Mouse (Mus musculus): ENCODE data around the gene 2900026A02Rik. TPM values are rescaled to one million over a fixed set of nuclear protein-coding genes. Genes with fewer than 3 reads are reported as not detected.

The 2900026A02Rik gene
- polyA plus RNA-seq, 1 experiment from 2014 or later = 1.5 TPM

DNA sequence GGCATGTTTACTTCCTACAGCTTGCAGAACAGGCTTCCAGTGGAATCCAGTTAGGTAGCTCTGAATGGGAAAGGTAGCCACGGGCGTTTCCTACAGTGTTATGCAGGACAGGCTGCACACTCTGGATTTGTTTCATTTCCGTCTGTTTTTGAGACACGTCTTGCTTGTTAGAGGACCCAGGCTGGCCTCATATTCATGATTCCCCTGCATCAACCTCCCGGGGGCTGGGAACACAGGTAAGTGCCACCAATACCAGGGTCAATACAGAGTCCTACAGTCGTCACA, 99.5 kb downstream of the 2900026A02Rik start:
- Histone ChIP-seq H3K4me3 (ENCODE audit: low read depth, low read length) (no peak overlapping the region), H3K9ac (ENCODE audit: low read depth, low read length) (no peak overlapping the region), H3K27ac (ENCODE audit: low read depth, low read length) (no peak overlapping the region), H3K36me3 (ENCODE audit: control insufficient read depth, insufficient read depth, low read length) (no peaks in the 10 kb centered on the region), H3K27me3 (ENCODE audit: control insufficient read depth, insufficient read depth, low read length) (no peaks in the 10 kb centered on the region), H3K9me3 (ENCODE audit: control insufficient read depth, low read length) (no peaks in the 10 kb centered on the region), H3K4me2 (replicated peaks; ENCODE audit: low read depth, low read length) (no peak overlapping the region), H3K4me1 (replicated peaks; ENCODE audit: control insufficient read depth, insufficient read depth, low read length) (peaks cover 2% of the 10 kb centered on the region; the same call in 1 of the 2 replicates)
- 78% methylated on average over 6 of the region's 6 CpGs for WGBS
- ATAC-seq (ENCODE audit: low FRiP score) (no peak), DNase-seq (ENCODE audit: low spot score) (no peak)

DNA sequence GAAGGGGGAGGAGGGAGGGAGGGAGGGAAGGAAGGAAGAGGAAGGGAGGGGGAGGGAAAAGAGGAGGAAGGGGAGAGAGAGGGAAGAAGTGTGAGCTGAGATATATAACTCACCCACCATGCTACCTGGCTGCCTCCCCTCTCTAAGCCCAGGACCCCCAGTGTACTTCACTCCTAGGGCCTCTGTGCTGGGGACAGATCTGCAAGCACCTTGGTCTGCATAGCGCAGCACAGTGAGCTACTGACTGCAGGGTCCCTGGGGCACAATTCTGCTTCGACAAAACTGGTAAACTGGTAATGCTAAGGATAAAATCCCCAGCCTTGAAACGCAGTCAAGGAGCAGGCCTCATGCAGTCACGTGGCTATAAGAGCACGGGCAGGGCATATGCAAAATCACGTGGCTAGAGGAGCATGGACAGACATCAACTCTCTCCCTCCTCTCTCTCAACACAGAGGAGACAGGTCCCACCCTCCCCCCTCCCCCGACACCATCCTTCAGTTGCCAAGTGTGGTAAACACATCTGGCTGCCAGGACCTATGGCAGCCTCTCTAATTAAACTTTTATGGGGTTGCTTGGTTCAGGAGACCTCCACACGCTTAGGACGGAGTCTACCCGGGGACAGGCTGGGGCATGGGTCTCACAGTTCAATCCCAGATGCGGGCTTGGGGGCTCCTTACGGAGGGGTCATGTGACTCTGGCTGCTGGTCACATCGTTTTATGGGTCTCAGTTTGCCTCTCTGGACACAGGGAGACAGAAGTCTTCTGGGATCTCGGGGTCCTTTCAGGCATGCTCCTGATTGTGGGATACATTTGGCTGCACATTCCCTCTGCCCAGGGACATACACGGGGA, 100.1 kb downstream of the 2900026A02Rik start:
- Histone ChIP-seq H3K4me2 (replicated peaks; ENCODE audit: low read depth, low read length) (no peak overlapping the region), H3K27ac (ENCODE audit: low read depth, low read length) (no peak overlapping the region), H3K4me1 (replicated peaks; ENCODE audit: control insufficient read depth, insufficient read depth, low read length) (peaks cover 2% of the 10 kb centered on the region; the same call in 1 of the 2 replicates), H3K9me3 (ENCODE audit: control insufficient read depth, low read length) (no peaks in the 10 kb centered on the region), H3K9ac (ENCODE audit: low read depth, low read length) (no peak overlapping the region), H3K4me3 (ENCODE audit: low read depth, low read length) (no peak overlapping the region), H3K36me3 (ENCODE audit: control insufficient read depth, insufficient read depth, low read length) (no peaks in the 10 kb centered on the region), H3K27me3 (ENCODE audit: control insufficient read depth, insufficient read depth, low read length) (no peaks in the 10 kb centered on the region)
- DNase-seq (ENCODE audit: low spot score) (no peak), ATAC-seq (ENCODE audit: low FRiP score) (no peak)
- WGBS = 42% methylated on average over 15 of the region's 15 CpGs

GRCm38 (mm10) chr5:113119861-113120465, 101.1 kb downstream of the 2900026A02Rik start:
- Histone ChIP-seq H3K9ac (ENCODE audit: low read depth, low read length) (no peak overlapping the region), H3K27ac (ENCODE audit: low read depth, low read length) (no peak overlapping the region), H3K4me2 (replicated peaks; ENCODE audit: low read depth, low read length) (no peak overlapping the region), H3K36me3 (ENCODE audit: control insufficient read depth, insufficient read depth, low read length) (no peaks in the 10 kb centered on the region), H3K4me3 (ENCODE audit: low read depth, low read length) (no peak overlapping the region), H3K27me3 (ENCODE audit: control insufficient read depth, insufficient read depth, low read length) (no peaks in the 10 kb centered on the region), H3K9me3 (ENCODE audit: control insufficient read depth, low read length) (no peaks in the 10 kb centered on the region), H3K4me1 (replicated peaks; ENCODE audit: control insufficient read depth, insufficient read depth, low read length) (peaks cover 2% of the 10 kb centered on the region; the same call in 1 of the 2 replicates)
- ATAC-seq (ENCODE audit: low FRiP score) (no peak), DNase-seq (ENCODE audit: low spot score) (no peak)
- WGBS = 46% methylated on average over 13 of the region's 13 CpGs

DNA sequence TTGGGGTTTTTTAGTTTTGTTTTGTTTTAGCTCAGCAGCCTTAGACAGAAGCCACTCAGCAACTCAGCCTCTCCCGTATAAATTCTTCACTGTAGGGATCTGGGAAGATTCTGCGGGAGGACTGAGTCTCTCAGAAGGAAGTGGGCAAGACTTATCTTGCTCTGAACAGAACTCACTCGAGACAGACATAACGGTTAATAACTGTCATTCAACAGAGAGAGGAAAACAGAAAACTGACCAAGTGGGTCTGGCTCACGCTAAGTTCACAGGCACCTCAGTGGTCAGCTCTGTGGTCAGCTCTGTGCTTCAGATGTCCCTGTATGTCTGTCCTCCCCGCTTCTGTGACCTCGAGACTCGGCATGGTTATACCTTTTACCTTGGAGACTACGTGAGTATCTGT, 101.7 kb downstream of the 2900026A02Rik start:
- 85% methylated on average over 9 of the region's 9 CpGs for WGBS
- H3K4me1 ChIP-seq (replicated peaks; ENCODE audit: control insufficient read depth, insufficient read depth, low read length) = peaks cover 2% of the 10 kb centered on the region; the same call in 1 of the 2 replicates
- no peaks in the 10 kb centered on the region for H3K36me3 ChIP-seq (ENCODE audit: control insufficient read depth, insufficient read depth, low read length)
- H3K9ac ChIP-seq (ENCODE audit: low read depth, low read length) = no peak overlapping the region
- no peak overlapping the region for H3K4me3 ChIP-seq (ENCODE audit: low read depth, low read length)
- no peaks in the 10 kb centered on the region for H3K27me3 ChIP-seq (ENCODE audit: control insufficient read depth, insufficient read depth, low read length)
- no peak overlapping the region for H3K27ac ChIP-seq (ENCODE audit: low read depth, low read length)
- H3K9me3 ChIP-seq (ENCODE audit: control insufficient read depth, low read length) = no peaks in the 10 kb centered on the region
- DNase-seq (ENCODE audit: low spot score) = no peak
- H3K4me2 ChIP-seq (replicated peaks; ENCODE audit: low read depth, low read length) = no peak overlapping the region
- ATAC-seq (ENCODE audit: low FRiP score) = no peak

GRCm38 (mm10) chr5:113118695-113119094, 102.3 kb downstream of the 2900026A02Rik start:
- DNase-seq (ENCODE audit: low spot score) (no peak), ATAC-seq (ENCODE audit: low FRiP score) (no peak)
- Histone ChIP-seq H3K4me3 (ENCODE audit: low read depth, low read length) (no peak overlapping the region), H3K9me3 (ENCODE audit: control insufficient read depth, low read length) (no peaks in the 10 kb centered on the region), H3K9ac (ENCODE audit: low read depth, low read length) (no peak overlapping the region), H3K4me2 (replicated peaks; ENCODE audit: low read depth, low read length) (no peak overlapping the region), H3K36me3 (ENCODE audit: control insufficient read depth, insufficient read depth, low read length) (no peaks in the 10 kb centered on the region), H3K4me1 (replicated peaks; ENCODE audit: control insufficient read depth, insufficient read depth, low read length) (peaks cover 2% of the 10 kb centered on the region; the same call in 1 of the 2 replicates), H3K27ac (ENCODE audit: low read depth, low read length) (no peak overlapping the region), H3K27me3 (ENCODE audit: control insufficient read depth, insufficient read depth, low read length) (no peaks in the 10 kb centered on the region)
- WGBS = 58% methylated on average over 6 of the region's 6 CpGs

DNA sequence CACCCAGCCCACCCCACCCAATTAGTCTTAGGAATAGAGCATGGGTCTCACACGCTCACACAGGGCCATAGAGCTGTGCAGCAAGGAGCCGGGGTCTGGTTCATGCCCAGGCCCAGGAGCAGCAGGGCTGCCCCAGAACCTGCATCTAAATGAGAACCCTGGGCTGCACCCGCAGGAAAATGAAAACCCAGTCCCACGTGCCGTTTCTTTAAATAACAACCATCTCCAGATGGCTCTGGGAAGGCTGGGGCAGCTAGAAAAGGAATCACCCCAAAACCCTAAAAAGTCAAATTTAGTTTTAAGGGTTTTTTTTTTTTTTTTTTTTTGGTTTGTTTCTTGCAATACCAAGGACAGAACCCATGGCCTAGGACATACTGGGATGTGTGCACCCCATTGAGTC, 103.7 kb downstream of the 2900026A02Rik start:
- ATAC-seq (ENCODE audit: low FRiP score) = no peak
- no peak for DNase-seq (ENCODE audit: low spot score)
- Histone ChIP-seq H3K4me2 (replicated peaks; ENCODE audit: low read depth, low read length) (no peak overlapping the region), H3K9me3 (ENCODE audit: control insufficient read depth, low read length) (no peaks in the 10 kb centered on the region), H3K27me3 (ENCODE audit: control insufficient read depth, insufficient read depth, low read length) (no peaks in the 10 kb centered on the region), H3K4me3 (ENCODE audit: low read depth, low read length) (no peak overlapping the region), H3K36me3 (ENCODE audit: control insufficient read depth, insufficient read depth, low read length) (no peaks in the 10 kb centered on the region), H3K27ac (ENCODE audit: low read depth, low read length) (no peak overlapping the region), H3K9ac (ENCODE audit: low read depth, low read length) (no peak overlapping the region), H3K4me1 (replicated peaks; ENCODE audit: control insufficient read depth, insufficient read depth, low read length) (peaks cover 2% of the 10 kb centered on the region; the same call in 1 of the 2 replicates)
- WGBS = 81% methylated on average over 5 of the region's 5 CpGs

GRCm38 (mm10) chr5:113115896-113116295, 105.1 kb downstream of the 2900026A02Rik start:
- Histone ChIP-seq H3K4me3 (ENCODE audit: low read depth, low read length) (no peak overlapping the region), H3K9ac (ENCODE audit: low read depth, low read length) (no peak overlapping the region), H3K27me3 (ENCODE audit: control insufficient read depth, insufficient read depth, low read length) (no peaks in the 10 kb centered on the region), H3K27ac (ENCODE audit: low read depth, low read length) (no peak overlapping the region), H3K4me1 (replicated peaks; ENCODE audit: control insufficient read depth, insufficient read depth, low read length) (no peaks in the 10 kb centered on the region; the same call in none of the 2 replicates), H3K9me3 (ENCODE audit: control insufficient read depth, low read length) (no peaks in the 10 kb centered on the region), H3K4me2 (replicated peaks; ENCODE audit: low read depth, low read length) (no peak overlapping the region), H3K36me3 (ENCODE audit: control insufficient read depth, insufficient read depth, low read length) (no peaks in the 10 kb centered on the region)
- 59% methylated on average over 10 of the region's 10 CpGs for WGBS
- DNase-seq (ENCODE audit: low spot score) (no peak), ATAC-seq (ENCODE audit: low FRiP score) (no peak)

DNA sequence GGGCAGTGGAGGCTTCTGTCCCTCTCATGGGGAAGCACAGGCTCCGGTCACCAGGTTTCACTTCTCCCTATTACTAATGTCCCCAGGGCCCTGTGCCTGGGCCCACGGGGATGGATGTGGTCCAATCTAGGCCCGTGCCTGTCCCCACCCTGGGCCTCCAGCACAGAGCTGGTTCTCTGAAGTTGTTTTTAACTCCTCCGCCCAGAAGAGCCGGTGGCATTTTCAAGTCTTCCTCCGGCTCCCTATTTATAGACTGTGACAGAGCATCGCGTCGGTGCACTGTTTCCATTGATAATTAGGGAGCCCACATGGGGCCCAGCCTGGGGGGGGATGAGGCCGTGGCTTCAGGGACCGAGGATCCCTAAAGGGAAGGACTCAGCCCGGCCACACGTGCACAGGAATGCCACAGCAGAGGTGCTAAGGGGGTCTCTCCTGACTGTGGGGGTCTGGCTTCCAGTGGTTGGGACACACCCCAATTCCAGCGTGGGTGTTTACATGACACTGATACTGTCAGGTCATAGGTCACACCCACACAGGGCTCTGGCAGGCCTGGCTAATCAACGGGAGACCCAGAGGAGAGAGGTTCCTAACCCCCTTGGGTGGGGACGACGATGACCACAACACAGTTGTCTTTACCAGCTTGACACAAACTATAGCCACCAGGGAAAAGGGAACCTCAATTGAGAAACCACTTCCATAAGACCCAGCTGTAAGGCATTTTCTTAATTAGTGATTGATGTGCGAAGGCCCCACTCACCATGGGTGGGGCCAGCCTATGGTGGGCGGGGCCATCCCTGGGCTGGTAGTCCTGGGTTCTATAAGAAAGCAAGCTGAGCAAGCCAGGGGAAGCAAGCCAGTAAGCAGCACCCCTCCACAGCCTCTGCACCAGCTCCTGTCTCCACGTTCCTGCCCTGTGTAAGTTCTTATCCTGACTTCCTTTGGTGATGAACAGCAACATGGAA, 106.5 kb downstream of the 2900026A02Rik start:
- H3K27me3 ChIP-seq (ENCODE audit: control insufficient read depth, insufficient read depth, low read length) = no peaks in the 10 kb centered on the region
- no peaks in the 10 kb centered on the region for H3K9me3 ChIP-seq (ENCODE audit: control insufficient read depth, low read length)
- DNase-seq (ENCODE audit: low spot score) (no peak), ATAC-seq (ENCODE audit: low FRiP score) (no peak)
- peaks cover 2% of the 10 kb centered on the region; the same call in 1 of the 2 replicates for H3K4me1 ChIP-seq (replicated peaks; ENCODE audit: control insufficient read depth, insufficient read depth, low read length)
- no peak overlapping the region for H3K4me2 ChIP-seq (replicated peaks; ENCODE audit: low read depth, low read length)
- 56% methylated on average over 20 of the region's 20 CpGs for WGBS
- H3K27ac ChIP-seq (ENCODE audit: low read depth, low read length) = no peak overlapping the region
- H3K4me3 ChIP-seq (ENCODE audit: low read depth, low read length) = no peak overlapping the region
- H3K36me3 ChIP-seq (ENCODE audit: control insufficient read depth, insufficient read depth, low read length) = no peaks in the 10 kb centered on the region
- no peak overlapping the region for H3K9ac ChIP-seq (ENCODE audit: low read depth, low read length)

Data from hindbrain, embryonic 11.5 days (tissue).